19 mouse cellular contexts compared by ENCODE assay signal in genomic region chr7:96244796-96245195, GRCm38 (mm10).
"Had no signal": no experiment of that assay in that cellular context is flagged by ENCODE, and none has a peak within 500 bp of the region (broad histone marks: within the 10 kb centered on the region; RNA-seq: fewer than 3 reads in every experiment).

No protein-coding gene starts in this region.

- H3K4me3 ChIP-seq: midbrain, embryonic 10.5 days; midbrain, embryonic 12.5 days; myocyte; neural tube, embryonic 13.5 days; neural tube, embryonic 15.5 days had no signal

- H3K27ac ChIP-seq: macrophage; midbrain, embryonic 10.5 days; midbrain, embryonic 12.5 days had no signal

- H3K9me3 ChIP-seq: neural tube, embryonic 13.5 days; neural tube, embryonic 15.5 days had no signal

- ATAC-seq: midbrain, embryonic 16.5 days had no signal

- H3K36me3 ChIP-seq: neural tube, embryonic 15.5 days had no signal

- H3K27me3 ChIP-seq: midbrain, embryonic 12.5 days; neural tube, embryonic 13.5 days; neural tube, embryonic 15.5 days had no signal

- DNase-seq: lung, adult 18-20 months; lung, embryonic 14.5 days; lung, postnatal 10 days; midbrain, embryonic 14.5 days; retina, postnatal 1 day; right cerebral cortex, adult 18-20 months; right cerebral cortex, postnatal 25 days; right cerebral cortex, postnatal 4 days; spleen, adult 18-20 months; thymus, adult 18-20 months; thymus, postnatal 14 days; thymus, postnatal 36 days had no signal

- H3K4me2 ChIP-seq: lung, embryonic 14.5 days; midbrain, embryonic 12.5 days; neural tube, embryonic 13.5 days; neural tube, embryonic 15.5 days had no signal

- H3K9ac ChIP-seq: lung, embryonic 14.5 days; midbrain, embryonic 12.5 days; neural tube, embryonic 13.5 days; neural tube, embryonic 15.5 days had no signal
